Mouse (Mus musculus): ENCODE measurements at regions not wholly inside any gene's neighbourhood (a gene's known extent, or its start where the extent isn't known, plus 50 kb on each side); places are given as distances from the start of the nearest gene placed in this dataset.
"Not testable (repeated sequence)": the region's sequence is repeated elsewhere in the genome, so short reads cannot be mapped to it uniquely, and the experiment has no call there.

GRCm38 (mm10) chr7:116596914-116597313 is 92.7 kb downstream of the Nucb2 start:
- DNase-seq (ENCODE audit: low read depth), result no peak

DNA sequence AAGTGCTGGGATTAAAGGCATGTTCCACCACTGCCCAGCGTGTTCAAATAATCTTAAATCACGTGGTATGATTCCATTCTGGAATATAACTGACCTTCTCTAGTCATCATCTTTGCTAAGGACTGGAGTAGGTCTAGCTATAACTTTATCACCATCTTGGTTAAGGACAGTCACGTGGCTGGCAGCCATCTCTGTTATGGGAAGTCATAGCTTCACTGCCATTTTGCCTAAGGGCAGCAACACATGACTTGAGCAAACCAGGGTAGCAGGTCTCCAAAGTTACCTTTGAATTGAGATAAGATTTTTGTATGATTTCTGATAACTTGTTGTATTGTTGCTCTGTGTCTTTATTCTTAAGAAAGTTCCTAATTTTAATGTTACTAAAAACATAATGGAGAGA is 96.2 kb downstream of the Nucb2 start:
- no peak for DNase-seq (ENCODE audit: low read depth)

DNA sequence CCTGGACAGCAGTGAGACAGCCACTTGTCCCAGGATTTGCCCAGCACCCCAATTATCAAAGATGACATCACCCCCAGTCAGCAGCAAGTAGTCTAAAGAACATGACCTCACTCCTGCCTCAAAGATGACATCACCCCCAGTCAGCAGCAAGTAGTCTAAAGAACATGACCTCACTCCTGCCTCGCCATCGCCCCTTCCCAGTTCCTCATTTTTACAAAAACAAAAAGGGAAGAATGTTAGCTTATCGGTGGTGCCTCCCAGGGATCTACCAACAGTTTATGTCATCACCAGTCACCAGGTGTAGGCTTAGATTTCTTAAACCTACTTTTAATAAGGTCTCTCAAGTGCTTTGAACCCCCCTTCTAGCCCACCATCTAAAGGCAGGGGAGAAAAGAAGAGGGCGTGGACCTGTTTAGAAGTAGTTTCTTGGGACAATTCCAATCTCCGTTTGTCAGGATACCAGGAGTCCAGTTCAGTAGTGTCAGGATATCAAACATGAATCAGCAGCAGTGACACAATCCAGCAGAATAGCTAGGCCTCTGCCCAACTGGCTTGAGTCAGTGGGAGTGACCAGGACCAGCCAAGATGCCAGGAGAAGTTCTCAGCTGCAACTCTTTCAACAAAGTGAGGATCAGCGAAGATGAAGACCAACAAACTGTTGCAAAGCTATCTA is 99.1 kb downstream of the Nucb2 start:
- no peak for DNase-seq (ENCODE audit: low read depth)

DNA sequence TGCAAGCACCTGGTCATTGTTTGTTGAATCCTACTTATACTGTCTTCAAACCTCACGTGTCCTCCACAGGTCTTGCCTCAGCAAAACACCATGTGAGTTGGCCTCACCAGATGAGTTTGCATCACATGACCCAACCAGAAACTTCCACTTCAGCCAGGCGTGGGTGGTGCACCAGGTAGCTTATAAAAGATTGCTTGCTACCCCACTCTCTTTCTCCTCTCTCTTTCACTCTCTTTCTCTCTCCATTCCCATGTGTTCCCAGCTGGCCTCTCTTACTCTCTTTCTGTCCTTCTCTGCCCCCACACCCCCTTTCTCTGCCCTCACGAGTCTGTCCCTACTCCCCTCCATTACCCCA is 99.6 kb downstream of the Nucb2 start:
- DNase-seq (ENCODE audit: low read depth), result no peak

GRCm38 (mm10) chr7:116606255-116606654 is 102.1 kb downstream of the Nucb2 start:
- DNase-seq (ENCODE audit: low read depth), result no peak

- DNase-seq (ENCODE audit: low read depth), result no peak
Measured at GRCm38 (mm10) chr7:116606751-116607483, 102.7 kb downstream of the Nucb2 start.

DNA sequence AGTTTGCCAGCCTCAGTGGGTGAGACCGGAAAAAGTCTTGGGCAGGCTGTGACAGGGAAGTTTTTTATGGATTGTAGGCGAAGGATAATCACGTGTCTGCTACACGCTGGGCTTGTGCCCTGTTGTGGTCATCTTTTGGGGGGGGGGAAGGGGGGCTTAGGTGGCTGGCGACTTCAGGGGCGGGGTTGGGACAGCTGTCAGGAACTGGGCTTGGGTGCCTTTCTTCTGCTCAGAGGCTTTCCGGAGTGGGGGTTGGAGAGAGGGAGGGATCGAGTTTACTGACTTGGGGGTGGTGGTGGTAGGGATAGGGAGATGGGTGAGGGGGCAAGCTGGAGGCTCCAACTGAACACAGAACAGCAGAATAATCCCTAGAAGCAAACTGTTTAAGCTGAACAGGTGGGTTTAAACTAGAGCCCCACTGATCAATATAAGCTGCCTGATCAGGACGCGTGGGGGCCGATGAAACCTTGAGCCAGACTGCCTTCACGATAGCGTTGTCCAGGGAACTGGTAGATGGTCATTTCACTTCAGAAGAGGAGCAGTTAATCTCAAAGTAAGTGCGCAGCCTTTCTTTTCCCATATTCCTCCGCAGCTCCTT is 103.6 kb downstream of the Nucb2 start:
- DNase-seq (ENCODE audit: low read depth), result no peak

- DNase-seq (ENCODE audit: low read depth), result peak; percentile 86
Measured at GRCm38 (mm10) chr7:116608350-116609085, 104.3 kb downstream of the Nucb2 start.

DNA sequence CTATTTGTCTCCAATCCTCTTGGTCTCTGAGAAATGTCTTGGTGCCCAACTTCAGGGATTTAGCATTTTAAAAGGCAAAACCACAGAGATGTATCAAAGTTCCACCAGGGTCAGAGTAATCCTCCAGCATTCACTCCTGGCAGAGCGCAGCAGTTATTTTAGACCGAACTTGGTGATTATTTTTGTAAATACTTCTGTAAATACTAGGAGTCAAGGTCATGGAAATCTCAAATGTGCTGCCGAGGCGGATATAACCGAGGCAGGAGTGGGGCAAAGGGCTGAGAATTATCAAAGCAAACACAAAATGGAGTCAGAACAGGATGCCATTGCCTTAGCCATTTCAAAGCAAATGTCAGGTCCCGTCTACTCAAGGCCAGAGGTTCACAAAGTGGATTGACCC is 105.2 kb downstream of the Nucb2 start:
- no peak for DNase-seq (ENCODE audit: low read depth)

DNA sequence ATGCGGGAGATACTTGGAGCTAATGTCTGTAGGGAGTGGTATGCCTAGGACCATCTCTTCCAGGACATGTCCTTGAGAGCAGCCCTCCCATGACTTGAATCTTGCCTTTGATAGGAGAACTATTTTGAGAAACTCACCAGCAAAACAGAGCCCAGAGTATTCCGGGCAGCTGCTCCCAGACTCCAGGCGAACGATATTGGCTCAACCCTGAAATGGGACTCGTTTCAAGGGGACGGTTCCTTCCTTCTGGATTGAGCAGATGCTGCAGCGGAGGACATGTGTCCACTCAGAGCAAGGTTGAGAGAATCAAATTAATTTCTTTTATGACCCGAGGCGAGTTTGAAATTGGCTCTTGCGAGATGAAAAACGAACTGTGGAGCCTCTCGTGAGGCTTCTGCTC is 105.7 kb downstream of the Nucb2 start:
- no peak for DNase-seq (ENCODE audit: low read depth)

GRCm38 (mm10) chr7:116615984-116616383 is 111.8 kb downstream of the Nucb2 start:
- DNase-seq (ENCODE audit: low read depth), result no peak

GRCm38 (mm10) chr7:116619636-116620035 is 115.5 kb downstream of the Nucb2 start:
- no peak for DNase-seq (ENCODE audit: low read depth)

DNA sequence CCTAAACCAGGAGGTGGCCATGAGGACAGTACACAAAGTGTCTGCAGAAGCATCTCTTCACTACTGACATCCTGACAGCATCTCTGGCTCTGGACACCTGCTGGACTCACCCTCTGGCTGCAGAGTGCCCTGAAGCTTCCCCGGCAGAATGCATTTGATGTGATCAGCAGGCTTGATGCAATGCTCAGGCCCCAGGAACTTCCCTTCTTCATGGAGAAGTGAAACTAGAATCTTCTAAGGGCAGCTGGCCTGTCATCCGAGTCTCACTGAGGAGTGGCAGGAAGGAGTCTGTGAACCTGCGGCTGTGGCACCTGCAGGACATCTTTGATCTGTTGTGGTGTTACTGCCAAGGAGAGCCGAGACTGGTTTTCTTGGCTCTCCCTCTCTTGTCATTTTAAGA is 116.2 kb downstream of the Nucb2 start:
- DNase-seq (ENCODE audit: low read depth), result no peak

DNA sequence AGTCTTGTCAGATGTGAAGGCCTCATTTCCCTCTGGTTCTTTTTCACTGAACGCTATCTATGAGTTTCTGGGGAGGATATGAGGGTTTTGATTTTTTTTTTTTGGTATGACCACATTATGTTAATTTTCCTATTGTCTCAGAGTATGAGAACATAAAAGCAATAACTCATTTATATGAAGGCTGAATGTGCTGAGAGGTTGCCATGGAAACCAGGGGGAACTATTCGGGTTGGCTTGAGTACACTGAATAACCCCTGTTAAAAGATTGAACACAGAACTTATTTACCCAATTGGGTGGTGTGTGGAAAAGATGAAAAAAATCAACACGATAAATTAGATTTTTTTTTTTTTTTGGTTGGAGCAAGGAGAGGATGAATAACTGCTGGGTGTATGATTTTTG is 129.0 kb downstream of the Nucb2 start:
- no peak for DNase-seq (ENCODE audit: low read depth)

GRCm38 (mm10) chr7:116644902-116645650 is 140.9 kb downstream of the Nucb2 start:
- DNase-seq (ENCODE audit: low read depth), result peak; percentile 56

DNA sequence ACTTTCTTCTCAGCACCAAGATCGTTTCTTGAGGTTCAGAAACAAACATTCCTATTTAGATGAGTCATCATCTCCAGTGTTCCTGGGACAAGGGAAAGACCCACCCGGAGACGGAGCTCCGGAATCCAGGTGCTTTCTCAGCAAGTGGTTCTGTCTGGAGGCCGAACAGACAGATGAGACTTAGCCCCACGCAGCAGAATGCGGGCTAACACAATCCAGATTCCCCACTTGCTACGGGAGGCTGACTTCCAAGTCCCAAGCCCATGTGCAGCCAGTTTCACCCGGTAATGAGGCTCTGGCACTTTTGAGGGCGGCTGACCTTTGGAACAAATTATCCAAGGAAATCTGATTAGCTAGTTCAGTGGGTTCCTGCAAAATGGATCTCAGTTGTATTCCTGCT is 150.3 kb downstream of the Nucb2 start:
- no peak for DNase-seq (ENCODE audit: low read depth)

- DNase-seq (ENCODE audit: low read depth), result not testable (repeated sequence)
Measured at GRCm38 (mm10) chr7:116657040-116657439, 152.9 kb downstream of the Nucb2 start.

DNA sequence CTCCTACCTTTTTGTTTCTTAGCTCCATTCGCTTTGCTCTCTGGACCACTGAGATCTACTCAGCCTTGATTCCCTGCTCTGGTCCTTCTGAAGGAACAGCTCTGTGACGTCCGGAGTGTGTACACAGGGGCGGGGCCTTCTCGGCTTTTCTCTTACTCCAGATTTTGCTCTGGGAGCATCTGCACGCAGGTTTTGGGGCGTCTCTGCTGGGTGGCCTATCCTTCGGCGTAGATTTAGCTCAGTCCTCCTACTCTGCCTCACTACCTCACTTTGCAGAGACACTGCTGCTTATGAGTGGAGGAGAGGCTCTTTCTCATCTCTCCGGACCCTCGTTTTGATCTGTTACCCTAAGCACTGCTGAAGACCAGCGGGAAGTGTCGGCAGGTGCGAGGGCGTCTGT is 161.4 kb downstream of the Nucb2 start:
- DNase-seq (ENCODE audit: low read depth), result no peak

DNA sequence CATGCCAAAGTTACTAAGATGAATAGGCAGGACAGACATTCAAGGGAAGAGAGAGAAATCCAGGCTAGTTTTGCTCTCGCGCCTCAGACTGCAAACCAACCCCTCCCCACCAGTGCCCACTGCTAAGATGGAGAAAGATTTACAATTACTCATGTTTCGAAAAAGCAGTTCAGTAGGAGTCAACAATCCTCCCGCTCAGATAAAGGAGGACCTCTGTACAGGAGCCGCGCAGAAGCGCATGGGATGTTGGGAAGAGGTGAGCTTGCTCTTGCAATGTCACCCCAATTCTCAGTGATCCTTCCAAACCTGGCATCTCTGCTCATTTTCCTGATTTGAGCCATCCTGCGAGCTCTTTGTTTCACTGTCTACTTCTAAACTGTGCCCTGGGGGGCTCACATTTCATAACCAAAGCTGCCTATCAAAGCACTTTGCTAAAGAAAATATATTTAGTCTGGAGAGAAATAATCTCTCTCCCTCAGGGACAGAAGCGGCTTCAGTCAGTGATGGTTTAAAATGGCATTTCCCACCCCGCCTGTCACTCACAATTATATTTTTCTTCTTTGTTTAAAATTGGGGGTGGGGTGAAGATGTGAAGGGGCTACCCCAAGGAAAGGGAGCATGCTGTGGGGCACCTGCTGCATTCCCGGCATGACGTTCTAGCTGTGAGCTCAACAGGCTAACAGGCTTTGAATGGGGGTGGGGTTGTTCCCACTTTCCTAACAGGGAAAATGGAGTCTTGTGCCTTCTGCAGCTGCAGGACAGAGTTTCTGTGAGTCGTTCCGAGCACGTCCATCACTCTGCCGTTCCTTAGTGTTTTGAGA is 170.2 kb downstream of the Nucb2 start:
- DNase-seq (ENCODE audit: low read depth), result no peak

GRCm38 (mm10) chr7:116676696-116677095 is 172.5 kb downstream of the Nucb2 start:
- DNase-seq (ENCODE audit: low read depth), result no peak

DNA sequence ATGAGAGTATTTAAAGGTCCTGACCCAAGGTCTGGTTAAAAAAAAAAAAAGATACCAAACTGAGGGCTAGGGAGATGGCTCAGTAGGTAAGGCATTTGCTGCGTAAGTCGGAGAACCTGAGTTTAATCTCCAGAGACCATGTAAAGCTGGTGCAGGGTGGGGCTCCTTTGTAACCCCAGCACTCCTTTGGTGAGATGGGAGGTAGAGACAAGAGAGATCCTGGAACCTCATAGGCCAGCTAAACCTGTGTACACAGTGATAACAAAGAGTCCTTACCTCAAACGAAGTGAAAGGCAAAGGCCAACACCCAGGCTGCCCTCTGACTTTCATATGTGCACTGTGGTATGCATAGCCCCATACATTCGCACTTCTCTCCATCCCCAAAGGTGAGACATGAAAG is 175.0 kb downstream of the Nucb2 start:
- no peak for DNase-seq (ENCODE audit: low read depth)

Data from naive thymus-derived CD4-positive, alpha-beta T cell, adult 2 months (primary cell).